Mouse (Mus musculus) CH12.LX (cell line): Measurements from ENCODE around the gene Chil5.
"Not testable (repeated sequence)": the region's sequence is repeated elsewhere in the genome, so short reads cannot be mapped to it uniquely, and the experiment has no call there.

Experiments used
- CTCF ChIP-seq, 2 experiments: IDR thresholded peaks in 1 of 2; conservative IDR thresholded peaks in 1 of 2; 2 replicates each; pipeline ENCODE4 v1.5.1; 2011 to 2012; ENCODE audit warnings: low read depth in 2 of 2, low read length in 2 of 2, improper control_type of control experiment in 1 of 2, inconsistent platforms in 1 of 2, mild to moderate bottlenecking in 1 of 2, moderate library complexity in 1 of 2
- E2F4 ChIP-seq: IDR thresholded peaks from 2 replicates; pipeline ENCODE4 v1.6.1; 2011; ENCODE audit warnings: low read depth, low read length, improper control_type of control experiment; ENCODE audit not compliant: insufficient replicate concordance
- ELF1 ChIP-seq: IDR thresholded peaks from 2 replicates; pipeline ENCODE4 v1.6.1; 2014; ENCODE audit warnings: low read depth, mild to moderate bottlenecking, inconsistent platforms, low read length, improper control_type of control experiment
- GABPA ChIP-seq: IDR thresholded peaks from 2 replicates; pipeline ENCODE4 v1.6.1; 2012; ENCODE audit warnings: low read depth, low read length, improper control_type of control experiment, inconsistent platforms; ENCODE audit not compliant: insufficient replicate concordance
- NRF1 ChIP-seq: IDR thresholded peaks from 2 replicates; pipeline ENCODE4 v1.6.1; 2014; ENCODE audit warnings: low read depth, mild to moderate bottlenecking, inconsistent platforms, low read length, improper control_type of control experiment, moderate library complexity
- PAX5 ChIP-seq: IDR thresholded peaks from 2 replicates; pipeline ENCODE4 v1.6.1; 2012; ENCODE audit warnings: low read length, inconsistent platforms, mixed read lengths
- POLR2A ChIP-seq: IDR thresholded peaks from 2 replicates; pipeline ENCODE4 v1.6.1; 2011; ENCODE audit warnings: low read depth, mild to moderate bottlenecking, improper control_type of control experiment, low read length
- POLR2AphosphoS2 ChIP-seq: IDR thresholded peaks from 2 replicates; pipeline ENCODE4 v1.6.1; 2011; ENCODE audit warnings: low read depth, low read length, improper control_type of control experiment
- SMC3 ChIP-seq: IDR thresholded peaks from 2 replicates; pipeline ENCODE4 v1.6.1; 2011; ENCODE audit warnings: low read depth, low read length, improper control_type of control experiment
- TCF12 ChIP-seq: IDR thresholded peaks from 2 replicates; pipeline ENCODE4 v1.6.1; 2014; ENCODE audit warnings: low read depth, mild to moderate bottlenecking, inconsistent platforms, low read length, improper control_type of control experiment
- USF1 ChIP-seq: IDR thresholded peaks from 2 replicates; pipeline ENCODE4 v1.6.1; 2014; ENCODE audit warnings: low read depth, mild to moderate bottlenecking, inconsistent platforms, low read length, improper control_type of control experiment
- USF2 ChIP-seq: conservative IDR thresholded peaks from 2 replicates; pipeline ENCODE4 v1.6.1; 2011; ENCODE audit warnings: low read depth, low read length, improper control_type of control experiment

DNA sequence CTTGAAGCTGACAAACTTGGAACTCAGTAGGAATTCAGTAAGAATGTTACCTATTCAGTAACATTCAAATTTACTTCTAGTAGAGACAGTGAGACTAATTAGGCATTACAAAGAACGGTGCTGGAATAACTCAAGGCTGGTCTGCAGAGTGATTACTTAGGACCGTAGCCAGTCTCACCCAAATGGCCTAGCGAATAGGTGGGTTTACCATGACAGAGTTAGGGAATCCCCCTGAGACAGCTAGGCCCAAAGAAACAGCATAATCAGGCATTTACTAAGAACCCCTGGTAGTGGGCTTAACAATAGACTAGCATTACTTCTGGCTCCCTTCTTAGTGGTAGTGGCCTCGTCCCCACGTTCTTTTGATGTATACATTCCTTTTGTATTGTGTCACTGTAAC lies 43.0 kb downstream of the Chil5 start:
- not testable (repeated sequence) for TF ChIP-seq SMC3; NRF1; GABPA; USF1; POLR2A; POLR2AphosphoS2; CTCF (conservative IDR thresholded peaks at IDR 0.05 in 1 of 2, IDR thresholded peaks at IDR 0.05 in 1 of 2; ENCODE audit: low read depth in 2 of 2, low read length in 2 of 2); E2F4; PAX5; USF2; TCF12; ELF1
